Mouse (Mus musculus) heart, embryonic 11.5 days (tissue): Measurements from ENCODE around the gene Glis1. TPM values are rescaled to one million over a fixed set of nuclear protein-coding genes. Genes with fewer than 3 reads are reported as not detected.

Source experiments
- ATAC-seq: fragments of 200-750 bp; cut with Nextera tagmentation; replicated peaks from 2 replicates; pipeline ENCODE4 v1.8.0; 2017; ENCODE audit warnings: moderate library complexity; ENCODE audit not compliant: insufficient number of reproducible peaks, low FRiP score, low TSS enrichment
- H3K27ac ChIP-seq: fragments of 300-500 bp; sonication (generic); 2 replicates; pipeline ENCODE4 v1.5.1; 2014; ENCODE audit warnings: mild to moderate bottlenecking, low read depth, low read length
- H3K27me3 ChIP-seq: fragments of 300-500 bp; sonication (generic); 2 replicates; pipeline ENCODE4 v1.6.1; 2014; ENCODE audit warnings: mild to moderate bottlenecking, low read length, mixed read lengths; ENCODE audit not compliant: control insufficient read depth, insufficient read depth
- H3K36me3 ChIP-seq: fragments of 300-500 bp; sonication (generic); 2 replicates; pipeline ENCODE4 v1.6.1; 2014; ENCODE audit warnings: mild to moderate bottlenecking, low read length, moderate library complexity, mixed read lengths; ENCODE audit not compliant: control insufficient read depth, insufficient read depth
- H3K4me1 ChIP-seq: fragments of 300-500 bp; sonication (generic); 2 replicates; pipeline ENCODE4 v1.6.1; 2014; ENCODE audit warnings: low read length; ENCODE audit not compliant: control insufficient read depth, insufficient read depth
- H3K4me2 ChIP-seq: fragments of 300-500 bp; sonication (generic); 2 replicates; pipeline ENCODE4 v1.6.1; 2014; ENCODE audit warnings: mild to moderate bottlenecking, moderate library complexity
- H3K4me3 ChIP-seq: fragments of 300-500 bp; sonication (generic); 2 replicates; pipeline ENCODE4 v1.5.1; 2014; ENCODE audit warnings: low read depth, low read length
- H3K9ac ChIP-seq: fragments of 300-500 bp; sonication (generic); 2 replicates; pipeline ENCODE4 v1.6.1; 2014; ENCODE audit warnings: mild to moderate bottlenecking, low read depth, low read length, moderate library complexity
- H3K9me3 ChIP-seq: fragments of 300-500 bp; sonication (generic); replicated peaks from 2 replicates; pipeline ENCODE4 v1.6.1; 2016; ENCODE audit warnings: low read length; ENCODE audit not compliant: control insufficient read depth
- WGBS: fragments of 180-500 bp; shearing (Covaris S2); extraction: QIAGEN DNeasy Blood & Tissue Kit; methylation state at CpG from one replicate; pipeline ENCODE4 v1.1.7; 2014; ENCODE audit not compliant: insufficient replicate concordance; 5-methylcytosine and 5-hydroxymethylcytosine counted together
- polyA plus RNA-seq: library from polyadenylated mRNA; unstranded; fragments of >200 nt; fragmentation: Nextera tagmentation; extraction: Ambion mirVana; gene quantifications from 2 replicates; pipeline ENCODE4 v1.2.1, GENCODE M21; 2014

The Glis1 gene
- polyA plus RNA-seq, 1 experiment from 2014 or later = 0.94 TPM

GRCm38 (mm10) chr4:107619487-107619886, 185.1 kb downstream of the Glis1 start:
- ATAC-seq = no peak
- Histone ChIP-seq H3K9ac (no peak overlapping the region), H3K27me3 (peaks cover 8% of the 10 kb centered on the region; the same call in 1 of the 2 replicates), H3K4me2 (no peak overlapping the region), H3K4me3 (no peak overlapping the region), H3K4me1 (0 out of 2 replicates have a peak, but pooled peaks cover 2% of the 10 kb centered on the region), H3K36me3 (no peaks in the 10 kb centered on the region), H3K27ac (no peak overlapping the region), H3K9me3 (no peaks in the 10 kb centered on the region)
- 91% methylated on average over 7 of the region's 7 CpGs for WGBS

- ATAC-seq = no peak
- WGBS = 80% methylated on average over 5 of the region's 5 CpGs
- Histone ChIP-seq H3K9ac (no peak overlapping the region), H3K27me3 (peaks cover 8% of the 10 kb centered on the region; the same call in 1 of the 2 replicates), H3K4me1 (0 out of 2 replicates have a peak, but pooled peaks cover 2% of the 10 kb centered on the region), H3K4me2 (no peak overlapping the region), H3K9me3 (no peaks in the 10 kb centered on the region), H3K27ac (no peak overlapping the region), H3K36me3 (no peaks in the 10 kb centered on the region), H3K4me3 (no peak overlapping the region)
These were observed 187.0 kb downstream of the Glis1 start for GRCm38 (mm10) chr4:107621366-107621765.

GRCm38 (mm10) chr4:107622296-107622695, 187.9 kb downstream of the Glis1 start:
- Histone ChIP-seq H3K4me1 (0 out of 2 replicates have a peak, but pooled peaks cover 2% of the 10 kb centered on the region), H3K27me3 (0 out of 2 replicates have a peak, but pooled peaks cover 8% of the 10 kb centered on the region), H3K27ac (no peak overlapping the region), H3K4me2 (no peak overlapping the region), H3K9ac (no peak overlapping the region), H3K4me3 (no peak overlapping the region), H3K36me3 (no peaks in the 10 kb centered on the region), H3K9me3 (no peaks in the 10 kb centered on the region)
- ATAC-seq = no peak
- WGBS = 78% methylated on average over 6 of the region's 6 CpGs

GRCm38 (mm10) chr4:107623916-107624315, 189.5 kb downstream of the Glis1 start:
- Histone ChIP-seq H3K9me3 (no peaks in the 10 kb centered on the region), H3K4me1 (peaks cover 11% of the 10 kb centered on the region), H3K9ac (no peak overlapping the region), H3K4me2 (no peak overlapping the region), H3K27ac (no peak overlapping the region), H3K27me3 (0 out of 2 replicates have a peak, but pooled peaks cover 8% of the 10 kb centered on the region), H3K4me3 (no peak overlapping the region), H3K36me3 (no peaks in the 10 kb centered on the region)
- WGBS = 85% methylated on average over 6 of the region's 6 CpGs
- no peak for ATAC-seq

GRCm38 (mm10) chr4:107624951-107625350, 190.6 kb downstream of the Glis1 start:
- 67% methylated on average over 5 of the region's 5 CpGs for WGBS
- H3K4me1 ChIP-seq = peaks cover 17% of the 10 kb centered on the region
- H3K9ac ChIP-seq = no peak overlapping the region
- 0 out of 2 replicates have a peak, but pooled peaks cover 8% of the 10 kb centered on the region for H3K27me3 ChIP-seq
- no peak overlapping the region for H3K4me3 ChIP-seq
- H3K27ac ChIP-seq = no peak overlapping the region
- H3K4me2 ChIP-seq = no peak overlapping the region
- H3K36me3 ChIP-seq = no peaks in the 10 kb centered on the region
- no peaks in the 10 kb centered on the region for H3K9me3 ChIP-seq
- no peak for ATAC-seq

GRCm38 (mm10) chr4:107628226-107628625, 193.8 kb downstream of the Glis1 start:
- no peak for ATAC-seq
- H3K36me3 ChIP-seq = no peaks in the 10 kb centered on the region
- no peak overlapping the region for H3K4me2 ChIP-seq
- H3K27ac ChIP-seq = no peak overlapping the region
- 77% methylated on average over 4 of the region's 4 CpGs for WGBS
- H3K9ac ChIP-seq = no peak overlapping the region
- peaks cover 2% of the 10 kb centered on the region; the same call in 1 of the 2 replicates for H3K27me3 ChIP-seq
- H3K9me3 ChIP-seq = no peaks in the 10 kb centered on the region
- H3K4me1 ChIP-seq = peaks cover 15% of the 10 kb centered on the region
- no peak overlapping the region for H3K4me3 ChIP-seq

- peaks cover 15% of the 10 kb centered on the region for H3K4me1 ChIP-seq
- peak; percentile 41; the same call in 1 of the 2 replicates for ATAC-seq
- no peak overlapping the region for H3K9ac ChIP-seq
- H3K4me2 ChIP-seq = no peak overlapping the region; the same call in 1 of the 2 replicates
- no peak overlapping the region for H3K27ac ChIP-seq
- H3K27me3 ChIP-seq = no peaks in the 10 kb centered on the region; the same call in 1 of the 2 replicates
- 35% methylated on average over 17 of the region's 17 CpGs for WGBS
- H3K36me3 ChIP-seq = no peaks in the 10 kb centered on the region
- no peaks in the 10 kb centered on the region for H3K9me3 ChIP-seq
- H3K4me3 ChIP-seq = no peak overlapping the region
These were observed 194.6 kb downstream of the Glis1 start for GRCm38 (mm10) chr4:107628921-107629411.

- no peak for ATAC-seq
- H3K36me3 ChIP-seq = no peaks in the 10 kb centered on the region
- no peak overlapping the region for H3K4me2 ChIP-seq
- no peaks in the 10 kb centered on the region for H3K4me1 ChIP-seq
- no peak overlapping the region for H3K4me3 ChIP-seq
- no peaks in the 10 kb centered on the region for H3K9me3 ChIP-seq
- whole genome bisulfite sequencing = 77% methylated on average over 6 of the region's 6 CpGs
- peaks cover 7% of the 10 kb centered on the region; the same call in 1 of the 2 replicates for H3K27me3 ChIP-seq
- no peak overlapping the region for H3K9ac ChIP-seq
- H3K27ac ChIP-seq = no peak overlapping the region
These were observed 200.2 kb downstream of the Glis1 start for GRCm38 (mm10) chr4:107634631-107635030.

- no peak for ATAC-seq
- WGBS = 67% methylated on average over 6 of the region's 6 CpGs
- Histone ChIP-seq H3K4me1 (no peaks in the 10 kb centered on the region), H3K36me3 (no peaks in the 10 kb centered on the region), H3K4me3 (no peak overlapping the region), H3K27me3 (peaks cover 7% of the 10 kb centered on the region; the same call in 1 of the 2 replicates), H3K9ac (no peak overlapping the region), H3K27ac (no peak overlapping the region), H3K9me3 (no peaks in the 10 kb centered on the region), H3K4me2 (no peak overlapping the region)
These were observed 201.7 kb downstream of the Glis1 start for GRCm38 (mm10) chr4:107636099-107636498.
